Mouse (Mus musculus) G1E-ER4 (cell line): ENCODE measurements around the gene Tigar. TPM values are rescaled to one million over a fixed set of nuclear protein-coding genes. Genes with fewer than 3 reads are reported as not detected.

Experiments
- GATA1 ChIP-seq: IDR thresholded peaks from one replicate; pipeline ENCODE4 v1.8.0; 2012; ENCODE audit warnings: low read length, inconsistent platforms
- polyA plus RNA-seq: library from polyadenylated mRNA; stranded (reverse); fragments of >175 nt; gene quantifications from 2 replicates; pipeline ENCODE4 v1.2.3, GENCODE M21; 2012

Gene Tigar
- polyA plus RNA-seq: 0.59 and 0.76 TPM in 2 replicates

- no peak for TF ChIP-seq GATA1
These were observed at the start of gene Tigar for GRCm38 (mm10) chr6:127109402-127109930. Tigar (minus strand) TSS chr6:127109557.

GRCm38 (mm10) chr6:127157321-127157720 is 48.0 kb upstream of the Tigar start:
- no peak for TF ChIP-seq GATA1

DNA sequence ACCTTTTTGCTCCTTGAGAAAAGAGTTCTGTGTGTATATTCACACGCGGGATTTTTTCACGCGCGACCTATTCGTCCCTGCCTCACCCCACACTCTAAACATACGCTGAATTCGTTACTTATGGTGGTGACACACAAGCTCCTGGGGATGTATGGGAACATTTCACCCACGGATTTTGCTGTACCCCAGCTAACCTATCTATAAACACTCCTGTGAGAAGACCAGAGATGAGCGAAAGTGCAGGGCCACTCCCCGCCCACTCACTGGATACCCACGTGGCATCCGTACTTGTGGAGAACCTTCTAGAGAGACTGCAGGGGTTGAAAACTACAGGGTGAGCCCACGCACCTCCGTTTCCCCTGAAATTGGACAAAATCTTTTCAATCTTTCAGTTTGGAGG is 46.1 kb upstream of the Tigar start:
- TF ChIP-seq GATA1: no peak

GRCm38 (mm10) chr6:127154708-127155268 is 45.4 kb upstream of the Tigar start:
- no peak for TF ChIP-seq GATA1

- TF ChIP-seq GATA1: no peak
These were observed 44.8 kb upstream of the Tigar start for GRCm38 (mm10) chr6:127153972-127154707.

DNA sequence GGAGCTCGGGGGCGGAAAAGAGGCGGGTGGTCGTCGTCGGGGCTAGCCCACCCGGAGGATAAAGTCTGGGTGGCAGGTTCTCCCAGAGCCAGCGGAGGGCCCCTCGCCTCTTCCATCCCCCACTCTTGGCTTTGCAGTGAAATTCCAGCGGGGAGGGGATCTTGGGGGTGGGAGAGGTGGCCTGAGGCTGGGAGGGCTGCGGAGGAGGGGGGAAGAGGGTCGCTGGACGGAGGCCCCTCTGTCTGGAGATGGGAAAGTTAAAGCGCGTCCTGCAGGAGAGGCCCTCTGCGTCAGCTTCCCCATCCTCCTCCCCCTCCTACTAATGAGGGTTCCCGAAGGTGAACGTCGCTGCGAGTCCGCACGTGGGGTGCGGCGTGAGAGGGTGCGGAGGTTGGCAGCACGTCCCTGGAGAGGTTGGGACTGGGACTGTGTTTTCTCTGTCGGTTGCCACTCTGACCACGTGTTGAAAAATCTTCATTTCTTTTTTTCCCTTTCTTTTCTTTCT is 44.0 kb upstream of the Tigar start:
- no peak for TF ChIP-seq GATA1

- TF ChIP-seq GATA1: no peak
These were observed 43.0 kb upstream of the Tigar start, which contains the start of gene Ccnd2 for GRCm38 (mm10) chr6:127152106-127152951. Ccnd2 (minus strand) TSS chr6:127152193.

DNA sequence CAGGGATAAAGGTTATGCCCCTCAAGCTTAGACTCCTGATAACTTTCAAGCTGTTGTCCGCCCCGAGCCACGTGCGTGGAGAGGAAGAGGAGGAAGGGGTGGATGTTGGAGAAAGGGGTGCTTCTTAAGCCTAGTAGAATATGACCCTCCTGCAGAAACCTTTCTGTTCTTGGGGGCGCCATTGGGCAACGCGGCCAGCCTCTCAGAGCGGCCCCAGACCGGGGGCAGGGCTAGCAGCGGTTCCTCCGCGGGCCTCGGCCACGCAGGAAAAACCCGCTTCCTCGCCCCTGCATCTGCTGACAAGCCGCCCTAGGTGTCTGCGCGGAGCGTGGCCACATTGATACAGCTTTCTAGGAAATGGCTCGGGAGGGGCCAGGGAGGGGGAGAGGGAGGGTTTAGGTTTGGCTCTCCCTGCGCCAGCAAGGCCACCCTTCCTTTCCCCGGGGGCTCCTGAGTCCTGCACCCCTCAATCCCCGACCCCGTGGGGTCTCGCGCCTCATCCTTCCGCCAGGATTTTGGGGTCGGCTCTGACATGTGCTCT is 42.3 kb upstream of the Tigar start:
- TF ChIP-seq GATA1: no peak

- no peak for TF ChIP-seq GATA1
These were observed 41.6 kb upstream of the Tigar start for GRCm38 (mm10) chr6:127150663-127151564.

DNA sequence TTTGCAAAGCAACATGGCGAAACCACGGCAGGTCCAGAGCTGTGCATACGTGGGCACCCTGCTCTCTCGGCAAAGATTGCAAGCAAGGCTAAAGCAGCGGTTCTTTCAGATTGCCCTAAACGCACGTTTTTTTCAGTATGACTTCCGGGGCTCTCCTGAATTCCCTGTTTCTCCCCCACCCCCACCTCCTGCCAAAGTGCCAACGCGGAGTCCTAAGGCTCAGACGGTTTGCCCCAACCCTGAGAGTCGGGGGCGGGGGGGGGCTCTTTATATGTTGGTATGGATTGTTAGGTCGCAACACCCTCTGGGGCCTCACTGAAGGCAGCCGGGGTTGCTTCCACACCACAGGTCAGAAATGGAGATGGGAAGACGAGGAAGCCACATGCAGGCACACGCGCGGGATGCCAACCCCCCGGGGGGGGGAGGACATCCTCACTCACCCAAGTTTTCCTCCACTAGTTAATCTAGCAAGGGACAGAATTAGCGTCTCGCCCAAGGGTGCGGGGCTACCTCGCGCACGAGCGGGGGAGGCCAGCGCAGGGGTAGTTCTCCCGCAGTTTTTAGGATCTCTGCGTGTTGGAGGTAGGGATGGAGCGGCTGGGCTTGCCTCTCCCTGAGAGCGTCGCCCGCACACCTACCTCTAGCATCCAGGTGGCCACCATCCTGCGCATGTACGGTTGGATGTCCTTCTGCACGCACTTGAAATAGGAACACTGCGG is 40.7 kb upstream of the Tigar start:
- TF ChIP-seq GATA1: no peak

DNA sequence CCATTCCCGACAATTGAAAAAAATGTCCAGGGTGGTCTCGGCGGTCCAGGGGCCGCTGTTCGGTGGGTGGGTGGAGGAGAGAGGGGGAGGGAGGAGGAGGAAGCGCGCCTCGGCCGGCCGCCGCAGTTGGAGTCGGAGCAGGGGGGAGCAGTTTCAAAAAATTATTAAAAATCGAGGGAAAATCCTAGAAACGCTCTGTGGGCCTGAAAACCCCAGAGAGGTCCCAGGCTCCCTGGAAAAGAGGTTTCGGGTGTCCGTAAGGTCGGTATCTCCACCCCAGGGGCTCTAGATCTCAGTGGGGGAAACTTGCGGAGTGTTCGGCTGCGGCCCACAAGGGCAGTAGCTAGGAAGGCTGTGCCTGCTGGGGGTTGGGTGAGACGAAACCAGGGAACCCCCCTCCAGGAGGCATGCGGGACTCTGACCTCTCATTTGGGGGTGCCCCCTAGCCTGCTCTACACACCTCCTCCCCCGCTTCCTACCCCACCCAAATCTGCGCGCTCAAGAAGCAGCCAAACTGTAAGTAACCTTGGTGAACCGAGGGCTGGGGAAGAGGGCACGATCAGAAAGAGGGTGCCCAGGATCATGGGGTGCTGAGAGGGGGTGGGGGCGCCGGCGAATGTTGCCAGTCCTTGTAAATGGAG is 40.1 kb upstream of the Tigar start:
- TF ChIP-seq GATA1: no peak

GRCm38 (mm10) chr6:127148526-127149302 is 39.4 kb upstream of the Tigar start:
- no peak for TF ChIP-seq GATA1

DNA sequence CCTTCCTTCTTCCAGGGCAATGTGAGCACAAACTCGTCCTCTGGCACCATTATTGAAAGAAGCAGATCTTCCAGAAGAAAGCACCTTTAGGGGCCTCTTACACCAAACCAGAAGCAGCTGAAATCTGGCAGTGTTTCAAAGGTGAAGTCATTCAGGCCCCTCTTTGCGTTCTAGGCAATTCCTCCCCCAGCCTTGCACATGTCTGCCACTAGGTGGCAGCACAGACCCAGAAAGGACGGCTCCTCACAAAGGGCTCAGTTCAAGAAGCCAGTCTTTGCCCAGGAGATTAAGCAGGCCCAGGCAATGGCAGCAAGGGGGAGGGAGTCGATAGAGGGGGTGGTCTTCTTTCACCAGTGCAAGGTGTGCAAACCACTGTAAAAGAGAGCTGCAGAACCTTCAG is 38.3 kb upstream of the Tigar start:
- TF ChIP-seq GATA1: no peak
